Mouse (Mus musculus): ENCODE measurements around the gene Lcor.

Lcor gene

DNA sequence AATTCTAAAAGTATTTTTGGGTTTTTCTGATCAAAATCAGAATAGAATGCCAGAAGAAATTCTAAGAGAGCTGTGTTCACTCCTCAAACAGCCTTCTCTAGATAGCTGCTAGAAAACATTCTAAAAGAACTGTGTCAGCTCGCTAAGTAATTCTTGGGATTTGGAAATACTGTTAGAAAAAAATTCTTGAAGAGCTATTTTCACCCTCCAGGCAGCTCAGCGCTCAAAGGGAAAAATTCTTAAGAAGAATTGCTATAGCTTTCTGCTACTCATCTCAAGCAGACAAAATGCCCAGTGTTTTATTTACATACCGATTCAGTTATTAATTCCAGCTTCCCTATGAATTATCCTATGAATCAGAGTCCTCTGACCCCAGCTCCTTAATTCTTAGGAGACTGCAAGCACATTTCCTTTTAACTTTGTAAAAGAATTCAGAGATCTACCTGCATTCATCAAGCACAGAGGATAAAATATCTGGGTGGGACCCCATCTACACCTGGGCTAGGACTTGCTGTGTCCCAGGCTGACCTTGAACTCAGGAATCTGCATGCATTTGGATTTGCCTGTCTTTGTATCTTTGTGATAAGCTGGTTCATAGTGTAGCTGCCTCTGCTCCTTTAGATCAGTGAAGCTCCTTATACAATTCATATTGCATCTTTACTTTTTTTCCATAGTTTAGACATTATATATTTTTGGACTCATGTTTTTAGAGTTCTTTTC is 5.7 kb upstream of the Lcor start:
- DNase-seq (ENCODE audit: low spot score): no peak

DNA sequence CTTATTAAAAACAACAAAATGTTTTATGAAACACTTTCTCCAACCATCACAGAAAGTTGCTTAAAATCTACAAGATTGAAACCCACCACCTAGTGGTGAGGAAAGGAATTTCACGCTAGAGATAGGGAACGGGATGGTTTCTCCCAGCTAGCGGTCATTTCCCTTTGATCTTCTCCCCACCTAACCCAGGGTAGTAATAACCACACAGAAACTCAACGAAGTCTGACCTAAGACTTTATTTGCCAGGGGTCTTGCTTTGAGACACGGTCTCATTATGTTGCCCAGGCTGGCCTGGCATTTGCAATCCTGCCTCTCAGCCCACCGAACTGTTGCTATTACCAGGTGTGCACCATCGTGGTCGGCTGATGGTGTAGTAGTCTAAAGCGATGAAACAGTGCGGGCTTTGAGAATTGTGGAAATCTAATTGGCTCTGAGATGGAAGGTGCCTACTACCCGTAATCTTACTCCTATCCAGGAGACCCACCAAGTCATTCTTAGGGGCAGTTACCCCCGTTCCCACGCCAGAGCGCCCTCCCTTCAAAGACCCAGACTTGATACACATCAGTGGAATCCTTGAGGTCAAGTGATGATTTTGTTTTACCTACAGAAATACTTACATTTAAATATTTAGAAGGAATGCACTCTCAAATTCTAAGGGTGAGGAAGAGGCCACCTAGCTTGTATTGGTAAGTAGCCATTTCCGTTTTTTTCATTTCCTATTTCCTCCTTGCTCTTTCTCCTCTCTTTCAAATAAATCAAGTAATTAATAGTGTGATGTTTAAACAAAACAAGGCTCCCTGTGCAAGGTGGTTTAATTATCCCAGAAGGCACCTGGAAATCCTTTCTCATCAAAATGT is 1.2 kb upstream of the Lcor start:
- DNase-seq (ENCODE audit: low spot score): peak; percentile 41

- DNase-seq (ENCODE audit: low spot score): no peak
Measured at GRCm38 (mm10) chr19:41481887-41482189, 599 bp upstream of the Lcor start.

DNA sequence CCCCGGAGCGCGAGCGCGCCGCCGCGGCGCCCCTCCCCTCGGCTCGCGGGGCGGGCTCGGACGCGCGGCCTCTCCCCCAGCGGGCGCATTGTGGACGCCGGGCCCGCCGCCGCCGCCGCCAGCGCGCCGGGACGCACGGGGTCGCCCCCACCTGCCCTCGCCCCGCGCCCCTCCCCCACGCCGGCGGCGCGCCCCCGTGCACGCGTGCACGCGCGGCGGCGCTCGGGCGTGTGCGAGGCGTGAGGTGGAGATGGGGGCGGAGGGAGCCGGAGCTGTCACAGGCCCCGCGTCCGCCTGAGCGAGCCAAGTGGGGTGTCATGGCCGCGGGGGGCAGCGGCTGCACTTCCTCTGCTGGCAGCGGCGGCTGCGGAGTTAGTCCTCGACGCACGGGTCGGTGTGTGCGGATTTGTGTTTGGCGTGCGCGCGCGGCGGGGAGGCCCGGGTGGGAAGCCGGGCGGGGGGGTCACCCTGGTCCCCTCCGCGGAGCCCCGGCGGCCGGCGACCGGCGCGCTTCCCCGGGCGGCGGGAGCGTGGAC is 540 bp downstream of the Lcor start:
- DNase-seq (ENCODE audit: low spot score): peak; percentile 16

DNA sequence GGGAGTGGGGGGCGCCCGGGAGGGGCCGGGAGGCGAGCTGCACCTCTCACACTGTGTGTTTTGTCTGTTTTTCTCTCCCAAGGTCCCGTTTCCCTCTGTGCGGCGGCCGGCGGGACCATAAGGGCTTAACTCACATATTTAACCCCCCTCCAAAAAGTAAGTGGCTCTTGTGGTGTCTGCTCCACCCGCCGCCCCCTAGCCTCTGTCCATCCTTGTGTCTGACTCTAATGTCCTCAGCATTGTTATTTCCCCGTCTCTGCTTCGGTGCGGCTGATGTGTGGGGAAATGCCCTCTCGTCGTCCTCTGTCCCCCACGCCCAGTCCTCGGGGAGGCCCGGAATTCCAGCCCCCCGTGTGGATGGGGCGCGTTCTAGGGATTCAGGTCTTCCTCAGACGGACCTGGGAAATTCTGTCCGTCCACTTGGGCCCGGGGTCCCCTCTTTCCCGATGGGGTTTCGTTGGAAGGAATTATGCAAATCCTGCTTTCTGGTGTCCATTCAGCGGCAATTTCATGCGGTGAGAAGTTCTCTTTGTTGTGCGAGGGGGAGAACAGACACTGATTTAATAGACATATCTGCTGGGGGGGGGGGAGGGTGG is 1.1 kb downstream of the Lcor start:
- DNase-seq (ENCODE audit: low spot score): no peak

- no peak for DNase-seq (ENCODE audit: low spot score)
Measured at GRCm38 (mm10) chr19:41484361-41484760, 1.9 kb downstream of the Lcor start.

- DNase-seq (ENCODE audit: low spot score): no peak
Measured at GRCm38 (mm10) chr19:41495382-41496032, 13.1 kb downstream of the Lcor start.

DNA sequence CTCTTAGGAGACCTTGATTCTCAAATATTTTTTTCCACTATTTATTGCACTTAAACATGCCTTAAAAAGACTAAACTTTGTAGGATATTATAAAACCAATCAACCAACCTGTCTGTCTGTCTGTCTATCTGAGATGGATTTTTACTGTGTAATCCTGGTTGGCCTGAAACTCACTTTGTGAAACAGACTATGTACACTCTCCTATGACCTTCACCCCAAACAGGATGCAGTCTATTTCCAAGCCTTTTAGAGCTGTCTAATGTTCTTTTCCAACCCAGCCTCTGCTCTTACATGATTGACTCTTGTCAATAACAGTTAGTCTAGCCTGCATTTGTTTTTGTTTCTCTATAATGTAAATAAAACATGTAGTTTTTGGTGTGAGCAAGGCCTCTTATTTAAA is 13.6 kb downstream of the Lcor start:
- DNase-seq (ENCODE audit: low spot score): no peak

DNA sequence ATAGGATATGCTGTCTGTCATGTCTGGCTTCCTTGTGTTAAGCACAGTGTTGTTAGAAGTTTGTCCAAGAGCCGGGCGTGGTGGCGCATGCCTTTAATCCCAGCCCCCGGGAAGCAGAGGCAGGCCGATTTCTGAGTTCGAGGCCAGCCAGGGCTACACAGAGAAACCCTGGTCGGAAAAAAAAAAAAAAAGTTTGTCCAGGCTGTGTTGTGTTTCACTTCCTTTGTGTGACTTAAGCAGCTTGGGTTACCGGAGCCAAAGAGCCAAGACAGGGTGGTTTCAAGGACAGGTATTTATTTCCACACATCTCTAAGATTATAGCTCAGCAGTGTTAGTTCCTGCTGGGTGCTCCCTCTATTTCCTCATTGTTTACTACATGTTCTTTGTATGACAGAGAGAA is 25.4 kb downstream of the Lcor start:
- no peak for DNase-seq (ENCODE audit: low spot score)

DNA sequence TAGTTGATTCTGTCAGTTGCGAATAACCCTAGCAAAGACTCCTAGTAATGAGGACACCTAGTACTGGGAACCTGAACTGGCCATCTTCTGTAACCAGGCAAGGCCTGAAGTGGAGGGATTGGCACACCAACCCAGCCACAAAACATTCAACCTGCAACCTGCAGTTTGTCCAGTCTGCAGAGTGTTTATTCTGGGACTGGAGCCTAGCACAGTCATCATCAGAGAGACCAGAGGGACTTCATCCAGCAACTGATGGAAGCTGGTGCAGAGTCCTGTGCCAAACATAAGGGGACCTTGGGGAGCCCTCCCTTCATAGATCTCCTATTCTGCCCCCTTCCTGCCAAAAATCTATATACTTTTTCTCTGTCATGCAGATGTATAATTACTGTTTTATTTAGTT is 32.4 kb downstream of the Lcor start:
- no peak for DNase-seq (ENCODE audit: low spot score)

GRCm38 (mm10) chr19:41515549-41515948 is 33.1 kb downstream of the Lcor start:
- DNase-seq (ENCODE audit: low spot score): no peak

DNA sequence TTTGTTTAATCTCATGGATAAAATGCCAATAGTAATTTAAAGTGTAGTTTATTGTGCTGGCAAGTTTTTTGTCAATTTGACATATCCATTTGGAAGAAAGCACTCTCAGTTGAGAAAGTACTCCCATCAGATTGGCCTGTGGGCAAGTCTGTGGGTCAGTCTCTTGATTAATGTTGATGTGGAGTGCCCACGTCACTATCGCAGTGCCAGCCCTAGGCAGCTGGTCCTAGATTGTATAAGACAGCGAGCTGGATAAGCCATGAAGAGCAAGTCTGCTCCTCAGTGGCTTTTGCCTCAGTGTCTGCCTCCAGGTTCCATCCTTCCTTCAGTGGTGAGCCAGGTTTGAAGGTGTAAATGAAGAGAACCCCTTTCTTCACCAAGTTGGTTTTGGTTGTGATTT is 34.6 kb downstream of the Lcor start:
- no peak for DNase-seq (ENCODE audit: low spot score)

- DNase-seq (ENCODE audit: low spot score): no peak
Measured at GRCm38 (mm10) chr19:41519121-41519520, 36.7 kb downstream of the Lcor start.

DNA sequence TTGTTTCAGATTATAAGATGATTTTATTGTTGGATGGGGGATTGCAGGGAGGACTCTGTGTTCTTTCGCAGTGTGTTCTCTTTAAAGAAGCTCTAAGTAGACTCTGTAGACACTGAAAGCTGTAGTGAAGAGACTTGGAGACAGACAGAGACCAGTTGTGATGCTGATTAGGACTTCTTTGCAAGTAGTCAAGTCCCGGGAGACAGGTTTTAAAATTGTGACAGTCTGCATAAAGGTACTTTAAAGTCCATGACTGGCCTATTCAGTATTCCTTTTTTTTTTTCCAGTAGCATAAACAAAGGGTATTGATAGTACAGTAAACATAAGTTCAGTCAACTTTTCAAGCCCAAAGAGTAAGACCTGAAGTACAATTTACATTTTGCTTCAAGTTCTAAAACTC is 39.8 kb downstream of the Lcor start:
- DNase-seq (ENCODE audit: low spot score): no peak

DNA sequence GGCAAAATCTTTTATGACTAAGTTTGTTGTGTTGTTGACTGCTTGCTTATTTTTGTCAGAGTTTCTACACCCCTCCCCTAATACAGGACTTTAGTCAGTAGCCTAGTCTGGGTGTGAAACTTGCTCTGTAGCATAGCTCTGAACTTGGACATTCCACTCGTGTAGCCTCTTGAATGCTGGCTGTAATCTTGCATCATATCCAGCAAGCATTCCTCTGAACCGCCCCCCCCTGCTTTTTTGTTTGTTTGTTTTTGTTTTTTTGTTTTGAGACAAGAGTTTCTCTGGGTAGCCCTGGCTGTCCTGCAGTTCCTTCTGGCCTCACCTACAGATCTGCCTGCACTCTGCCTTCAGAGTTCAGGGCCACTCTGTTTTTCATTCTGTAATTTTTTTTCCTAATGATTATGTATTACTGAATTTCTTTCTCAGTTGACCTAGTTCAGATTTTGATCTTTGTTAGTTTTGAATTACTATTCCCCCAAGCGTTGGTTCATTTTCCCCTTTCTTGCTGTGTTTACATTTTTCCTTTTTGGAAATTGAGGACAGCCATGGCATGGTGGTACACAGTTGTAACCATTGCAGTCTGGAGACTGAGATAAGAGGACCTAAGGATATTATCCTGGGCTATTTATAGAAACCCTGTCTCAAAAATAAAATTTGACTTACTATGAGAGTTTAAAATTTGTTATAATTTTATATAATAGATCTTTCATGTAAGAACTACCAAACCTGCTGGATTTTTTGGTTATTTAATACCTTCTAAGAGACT is 41.5 kb downstream of the Lcor start:
- DNase-seq (ENCODE audit: low spot score): no peak

DNA sequence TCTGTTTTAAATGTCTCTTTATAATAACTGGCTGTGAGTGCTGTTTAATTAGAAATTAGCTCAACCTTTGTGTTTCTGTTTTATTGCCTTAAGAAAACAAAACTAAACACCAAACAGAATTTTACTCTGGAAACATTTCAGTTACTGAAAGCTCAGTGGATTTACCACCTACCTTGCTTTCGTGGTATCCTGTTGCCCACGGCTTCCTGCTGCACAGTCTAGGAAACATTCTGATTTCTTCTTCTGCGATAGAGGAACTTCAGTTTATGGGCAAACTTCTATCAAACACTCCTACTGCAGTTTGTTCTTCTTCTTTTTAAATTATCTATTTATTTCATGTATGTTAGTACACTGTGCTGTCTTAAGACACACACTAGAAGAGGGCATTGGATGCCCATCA is 46.7 kb downstream of the Lcor start:
- no peak for DNase-seq (ENCODE audit: low spot score)

- DNase-seq (ENCODE audit: low spot score): no peak
Measured at GRCm38 (mm10) chr19:41534021-41534420, 51.6 kb downstream of the Lcor start.

DNA sequence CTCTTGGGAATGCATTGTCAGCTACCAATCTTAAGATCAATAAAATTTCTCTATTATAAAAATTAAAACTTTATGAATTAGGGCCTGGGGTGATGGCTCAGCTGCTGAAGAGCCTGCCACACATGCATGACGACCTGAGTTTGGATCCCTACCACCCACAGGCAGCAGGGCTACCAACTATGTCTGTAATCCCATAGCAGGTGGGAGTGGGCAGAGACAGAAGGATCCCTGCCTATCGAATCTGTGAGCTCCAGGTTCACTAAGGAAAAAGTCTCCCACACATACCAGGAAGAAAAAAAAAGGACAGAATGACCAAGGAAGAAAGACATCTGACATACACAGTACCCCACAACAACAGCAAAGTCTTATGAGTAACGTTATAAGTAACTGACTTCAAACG is 74.5 kb downstream of the Lcor start:
- no peak for DNase-seq (ENCODE audit: low spot score)

- DNase-seq (ENCODE audit: low spot score): no peak
Measured at GRCm38 (mm10) chr19:41557491-41557890, 75.1 kb downstream of the Lcor start.

- no peak for DNase-seq (ENCODE audit: low spot score)
Measured at GRCm38 (mm10) chr19:41558891-41559486, 76.6 kb downstream of the Lcor start.

GRCm38 (mm10) chr19:41560856-41561255 is 78.4 kb downstream of the Lcor start:
- no peak for DNase-seq (ENCODE audit: low spot score)
